Mouse (Mus musculus): ENCODE results near the gene Clpp.

Gene Clpp

GRCm38 (mm10) chr17:56990115-56990746 is at the start of gene Clpp:
Gene Clpp, plus strand, starts transcription at chr17:56990305.
- DNase-seq (ENCODE audit: low spot score): peak; percentile 90

- DNase-seq (ENCODE audit: low spot score): no peak
Measured at GRCm38 (mm10) chr17:56950915-56951314, 39.2 kb upstream of the Clpp start.

GRCm38 (mm10) chr17:56952639-56953038 is 37.5 kb upstream of the Clpp start:
- no peak for DNase-seq (ENCODE audit: low spot score)

GRCm38 (mm10) chr17:56954871-56955270 is 35.2 kb upstream of the Clpp start:
- no peak for DNase-seq (ENCODE audit: low spot score)

GRCm38 (mm10) chr17:56957763-56958429 is 32.2 kb upstream of the Clpp start:
- DNase-seq (ENCODE audit: low spot score): no peak

GRCm38 (mm10) chr17:56958667-56959066 is 31.4 kb upstream of the Clpp start:
- DNase-seq (ENCODE audit: low spot score): no peak

GRCm38 (mm10) chr17:56961880-56962279 is 28.2 kb upstream of the Clpp start:
- DNase-seq (ENCODE audit: low spot score): no peak

GRCm38 (mm10) chr17:56962642-56963405 is 27.3 kb upstream of the Clpp start:
- DNase-seq (ENCODE audit: low spot score): no peak

- DNase-seq (ENCODE audit: low spot score): no peak
Measured at GRCm38 (mm10) chr17:56963646-56964045, 26.5 kb upstream of the Clpp start.

- DNase-seq (ENCODE audit: low spot score): no peak
Measured at GRCm38 (mm10) chr17:56969321-56969720, 20.8 kb upstream of the Clpp start.

GRCm38 (mm10) chr17:56970081-56970480 is 20.0 kb upstream of the Clpp start:
- no peak for DNase-seq (ENCODE audit: low spot score)

GRCm38 (mm10) chr17:56973956-56974707 is 16.0 kb upstream of the Clpp start:
- no peak for DNase-seq (ENCODE audit: low spot score)

GRCm38 (mm10) chr17:56974708-56975240 is 15.3 kb upstream of the Clpp start:
- DNase-seq (ENCODE audit: low spot score): no peak

- no peak for DNase-seq (ENCODE audit: low spot score)
Measured at GRCm38 (mm10) chr17:56975391-56975790, 14.7 kb upstream of the Clpp start.

GRCm38 (mm10) chr17:56976531-56977390 is 13.3 kb upstream of the Clpp start:
- no peak for DNase-seq (ENCODE audit: low spot score)

GRCm38 (mm10) chr17:56979524-56979923 is 10.6 kb upstream of the Clpp start:
- no peak for DNase-seq (ENCODE audit: low spot score)

- no peak for DNase-seq (ENCODE audit: low spot score)
Measured at GRCm38 (mm10) chr17:56981049-56981448, 9.1 kb upstream of the Clpp start.

GRCm38 (mm10) chr17:56982013-56982412 is 8.1 kb upstream of the Clpp start, which contains the start of gene Acer1:
Gene Acer1, minus strand, starts transcription at chr17:56982126.
- no peak for DNase-seq (ENCODE audit: low spot score)

- no peak for DNase-seq (ENCODE audit: low spot score)
Measured at GRCm38 (mm10) chr17:56984886-56985285, 5.2 kb upstream of the Clpp start.

GRCm38 (mm10) chr17:56985656-56986055 is 4.4 kb upstream of the Clpp start:
- DNase-seq (ENCODE audit: low spot score): no peak
